Mouse (Mus musculus) lung, postnatal 4 days (tissue): ENCODE results near the gene Numbl.
"Not testable (repeated sequence)": the region's sequence is repeated elsewhere in the genome, so short reads cannot be mapped to it uniquely, and the experiment has no call there.

ENCODE experiments used
- DNase-seq, 2 experiments: peaks; one replicate each; pipeline ENCODE4 v3.0.0; 2021

The Numbl gene

DNA sequence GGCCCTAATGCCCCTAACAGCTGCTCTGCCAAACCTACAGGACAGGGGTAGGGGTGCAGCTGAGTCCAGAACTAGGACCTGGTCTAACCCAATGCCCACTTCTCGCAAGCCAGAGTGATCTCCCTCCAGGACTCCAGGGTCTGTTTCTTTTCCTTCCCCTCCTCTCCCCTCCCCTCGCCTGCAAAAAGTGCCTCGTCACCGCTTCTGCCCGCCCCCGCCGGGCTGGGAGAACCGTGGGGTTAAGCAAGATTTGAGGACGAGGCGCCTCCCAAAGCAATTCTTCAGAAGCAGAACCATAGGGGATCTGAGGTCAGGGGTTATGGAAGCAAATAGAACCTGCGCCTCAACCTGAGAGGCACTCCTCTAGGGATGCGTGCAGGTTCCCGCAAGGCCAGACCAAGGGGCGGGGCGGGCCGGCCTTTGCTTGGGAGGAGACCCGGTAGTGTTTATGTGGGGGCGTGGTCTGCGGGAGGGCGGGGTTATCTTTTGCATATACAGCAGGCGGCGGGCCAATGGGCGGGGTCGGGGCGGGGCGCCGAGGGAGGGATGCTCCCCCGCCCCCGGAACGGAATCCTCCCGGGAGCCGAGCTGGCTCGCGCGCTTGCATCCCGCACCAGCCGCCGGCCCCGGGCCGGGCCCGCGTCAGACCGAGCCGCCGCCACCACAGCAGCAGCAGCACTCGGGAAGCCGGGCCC, at the start of gene Numbl:
TSS of gene Numbl (plus strand) at position 229 of the 695 bp plus-strand sequence.
- DNase-seq = peak; percentile 94 to 95

DNA sequence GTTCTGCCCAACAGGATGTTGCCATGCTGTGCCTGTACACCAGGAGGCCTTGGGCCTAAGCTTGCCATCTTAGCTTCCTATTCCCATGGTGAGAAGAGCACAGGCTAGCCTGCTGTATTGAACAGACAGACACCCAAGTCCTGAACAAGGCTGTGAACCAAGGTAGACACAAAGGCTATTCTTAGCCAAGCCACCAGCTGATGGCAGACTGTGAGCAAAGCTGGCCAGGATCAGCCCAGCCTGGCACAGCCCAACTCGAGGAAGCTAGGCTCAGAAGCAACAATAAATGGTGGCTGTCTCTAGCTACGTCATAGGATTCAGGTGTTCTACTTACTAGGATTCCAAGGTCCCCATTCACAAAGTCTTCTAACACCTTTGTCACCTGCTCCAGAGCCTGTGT, 45.6 kb upstream of the Numbl start:
- DNase-seq = no peak

DNA sequence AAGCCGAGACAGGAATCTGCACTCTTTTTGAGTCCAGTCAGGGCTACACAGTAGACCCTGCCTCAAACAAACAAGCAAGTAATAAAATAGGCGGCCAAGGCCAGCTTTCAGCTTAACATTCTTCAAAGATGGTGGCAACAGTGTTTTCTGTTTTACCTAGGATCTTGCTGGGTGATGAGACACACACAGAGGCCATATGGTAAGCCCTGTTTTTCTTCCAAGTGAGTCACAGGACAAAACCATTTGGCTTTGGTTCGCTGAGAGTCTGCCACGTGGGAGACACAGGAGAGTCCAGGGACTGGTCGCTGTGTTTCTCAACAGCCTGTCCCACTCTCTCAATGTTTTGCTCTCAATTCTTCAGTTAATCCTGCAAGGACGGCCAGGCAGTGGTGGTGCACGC, 39.6 kb upstream of the Numbl start:
- DNase-seq = no peak

DNA sequence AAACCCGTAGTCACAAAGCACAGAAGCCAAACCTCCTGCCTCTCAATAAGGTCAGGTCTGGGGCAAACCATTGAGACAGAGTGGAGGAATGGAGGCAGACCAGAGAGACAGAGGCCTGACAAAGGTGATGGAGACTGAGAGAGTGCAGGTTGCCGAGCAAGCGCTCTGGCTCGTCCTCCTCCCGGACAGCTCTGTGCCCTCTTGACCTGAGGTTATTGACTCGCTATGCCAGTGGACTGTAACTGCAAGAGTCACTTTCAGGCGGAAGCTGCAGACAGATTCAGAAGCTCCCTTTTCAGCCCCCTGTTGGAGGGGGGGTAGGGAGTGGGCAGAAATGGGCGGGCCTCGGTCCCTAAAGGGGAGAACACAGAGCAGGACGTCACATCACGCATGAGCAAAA, 38.3 kb upstream of the Numbl start:
- DNase-seq = no peak

DNA sequence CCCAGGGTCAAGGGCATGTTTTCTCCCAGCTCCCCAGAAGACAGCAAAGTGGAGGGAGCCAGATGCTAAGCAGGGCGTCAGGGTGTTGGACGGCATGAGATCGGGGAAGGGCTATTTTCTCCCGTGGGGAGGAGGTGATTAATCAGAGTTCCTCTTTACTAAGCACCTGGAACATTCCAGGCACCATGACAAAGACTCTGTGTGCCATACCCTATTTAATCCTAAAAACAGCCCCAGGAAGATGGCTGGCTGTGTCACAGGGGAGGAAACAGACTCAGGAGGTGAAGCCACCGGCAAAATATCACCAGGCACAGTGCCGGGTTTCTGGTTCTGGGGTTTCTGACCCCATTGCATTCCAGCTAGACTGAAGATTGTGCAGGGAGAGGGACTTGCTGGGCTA, 36.3 kb upstream of the Numbl start:
- DNase-seq = no peak

DNA sequence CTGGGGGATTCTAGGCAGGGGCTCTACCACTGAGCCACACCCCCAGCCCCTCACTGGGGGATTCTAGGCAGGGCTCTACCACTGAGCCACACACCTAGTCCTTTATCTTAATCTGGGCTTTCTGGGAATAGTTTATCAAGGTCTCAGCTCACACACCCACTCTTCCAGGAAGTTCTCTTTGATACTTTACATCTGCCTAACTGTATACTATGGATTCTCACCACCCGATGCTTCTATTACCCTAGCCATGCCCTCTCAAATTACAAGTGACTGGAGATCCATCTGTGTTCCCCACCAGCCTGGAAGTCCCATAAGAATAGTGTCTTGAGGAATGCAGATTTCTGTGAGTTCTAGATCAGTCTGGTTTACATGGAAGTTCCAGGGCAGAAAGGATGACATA, 35.7 kb upstream of the Numbl start:
- DNase-seq = no peak

DNA sequence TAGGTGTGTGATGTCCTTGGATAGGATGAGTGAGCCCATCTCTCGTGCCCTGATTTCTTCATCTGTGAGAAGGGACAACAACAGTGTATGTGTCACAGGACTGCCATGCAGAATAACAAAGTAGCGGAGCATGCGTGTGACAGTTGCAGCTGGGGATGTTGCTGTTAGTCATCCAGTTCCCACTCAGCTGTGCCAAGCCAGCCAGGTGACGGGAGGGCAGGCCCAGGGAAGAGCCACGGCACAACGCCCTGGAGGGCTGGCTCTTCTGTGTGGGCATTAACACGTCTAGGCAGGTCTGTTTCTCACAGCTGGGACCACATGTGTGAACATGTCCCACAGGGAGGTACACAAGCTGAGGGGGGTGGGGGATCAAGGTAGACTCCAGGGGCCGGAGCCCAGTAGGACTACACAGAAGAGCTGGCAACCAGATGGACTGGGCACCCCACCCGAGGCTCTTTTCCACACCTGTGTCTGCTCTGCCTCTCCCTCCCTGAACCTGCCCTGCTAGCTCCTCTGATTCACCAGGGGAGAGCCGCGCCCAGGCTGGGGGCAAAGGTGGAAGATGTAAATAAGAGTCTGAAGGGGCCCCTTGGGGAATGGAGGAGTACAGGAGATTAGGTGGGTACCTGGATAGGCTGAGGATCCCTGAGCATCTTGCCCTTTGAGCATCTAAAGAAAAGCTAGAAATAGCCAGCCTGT, 33.2 kb upstream of the Numbl start:
- no peak for DNase-seq

DNA sequence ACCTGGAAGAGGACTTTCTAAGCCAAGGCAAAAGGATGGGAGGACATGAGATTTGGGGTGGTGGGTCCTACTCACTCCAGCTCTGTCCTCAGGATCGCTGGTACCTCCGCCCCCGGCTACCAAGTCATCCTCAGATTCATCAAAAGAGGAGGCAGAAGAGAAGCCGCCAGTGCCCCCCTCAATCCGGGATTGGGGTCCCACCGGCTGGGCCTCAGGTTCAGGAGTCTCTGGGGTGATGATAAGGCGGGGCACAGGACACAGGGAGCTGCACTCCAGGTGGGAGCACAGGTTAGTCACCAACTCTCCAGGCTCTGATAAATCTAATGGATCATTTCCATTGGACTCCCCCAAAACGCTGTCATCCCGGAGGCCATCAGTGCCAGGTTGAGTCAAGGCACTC, 31.0 kb upstream of the Numbl start:
- DNase-seq = no peak

DNA sequence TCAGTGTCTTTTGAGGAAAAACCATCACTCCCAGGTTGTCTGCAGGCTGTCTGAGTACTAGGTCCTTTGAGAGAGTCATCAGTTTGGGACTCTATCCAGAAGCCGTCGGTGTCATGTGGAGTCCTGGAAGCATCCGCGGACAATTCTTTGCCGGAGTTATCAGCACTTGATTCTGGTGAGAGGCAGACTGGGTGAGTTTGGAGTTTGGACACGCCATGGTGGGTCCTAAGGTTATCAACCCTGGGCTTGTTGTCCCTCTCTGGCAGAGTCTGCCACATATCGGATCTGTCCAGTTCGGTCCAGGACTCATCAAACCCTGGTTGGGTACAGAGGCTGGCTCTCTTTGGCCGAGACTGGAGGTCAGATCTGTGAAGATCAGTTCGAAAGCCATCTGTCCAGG, 30.6 kb upstream of the Numbl start:
- no peak for DNase-seq

DNA sequence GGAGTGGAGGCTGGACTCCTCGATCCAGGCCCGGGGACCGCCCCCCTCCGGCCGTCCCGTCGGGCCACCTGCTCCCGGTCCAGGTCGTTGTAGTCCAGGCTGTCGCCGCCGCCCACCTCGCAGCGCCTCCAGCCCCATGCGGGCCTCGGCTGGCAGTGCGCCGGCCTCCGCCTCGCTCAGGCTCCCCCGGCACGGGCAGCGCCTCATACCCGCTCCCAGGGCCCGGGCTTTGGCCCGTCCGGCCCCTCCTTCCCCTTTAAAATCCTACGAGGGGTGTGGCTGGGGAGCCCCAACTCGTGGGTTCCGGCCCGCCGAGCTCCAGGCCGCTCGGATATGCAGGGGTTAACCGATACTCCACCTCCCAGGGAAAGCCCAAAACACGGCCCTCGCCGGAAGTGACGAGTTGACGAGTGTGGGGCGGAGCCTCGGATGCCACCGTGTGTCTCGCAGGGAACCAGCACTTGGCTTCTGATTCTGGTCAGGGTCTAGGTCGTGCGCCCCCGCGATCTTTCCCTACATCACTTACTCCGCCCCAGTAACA, 29.9 kb upstream of the Numbl start, which contains the start of gene Itpkc:
TSS of gene Itpkc (minus strand) at position 381 of the 541 bp plus-strand sequence.
- DNase-seq = peak; percentile 94 to 95

DNA sequence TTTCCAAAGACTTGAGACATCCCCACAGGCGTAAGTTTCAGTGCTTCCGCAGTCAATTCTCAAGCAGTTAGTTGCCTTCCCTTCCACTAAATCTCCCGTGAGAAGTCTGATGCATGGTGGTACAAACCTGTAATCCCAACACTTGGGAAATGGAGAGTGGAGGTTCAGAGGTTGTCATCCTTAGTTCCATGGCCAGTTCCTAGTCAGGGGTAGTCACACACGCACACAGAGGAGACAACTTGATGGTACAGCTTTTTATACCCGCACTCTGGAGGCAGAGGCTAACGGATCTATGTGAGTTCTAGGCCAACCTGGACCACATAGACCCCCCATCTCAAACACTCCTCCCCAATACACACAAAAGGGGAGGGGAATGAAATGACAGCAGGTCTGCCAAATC, 29.4 kb upstream of the Numbl start:
- DNase-seq = no peak

DNA sequence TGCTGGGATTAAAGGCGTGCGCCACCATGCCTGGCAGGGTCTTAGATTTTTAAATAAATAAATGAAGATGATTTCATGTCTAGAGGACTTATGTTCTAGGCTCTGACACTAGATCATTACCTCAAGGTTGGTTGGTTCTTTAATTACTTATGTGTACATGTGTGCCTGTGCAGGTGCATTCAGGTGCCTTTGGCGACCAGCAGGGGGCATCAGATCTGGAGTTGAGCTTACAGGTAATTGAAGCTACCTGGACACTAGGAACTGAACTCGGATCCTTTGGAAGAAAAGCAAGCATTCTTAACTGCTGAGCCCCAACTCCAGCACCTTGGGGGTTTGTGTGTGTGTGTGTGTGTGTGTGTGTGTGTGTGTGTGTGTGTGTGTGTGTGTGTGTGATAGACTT, 27.5 kb upstream of the Numbl start:
- DNase-seq = no peak

DNA sequence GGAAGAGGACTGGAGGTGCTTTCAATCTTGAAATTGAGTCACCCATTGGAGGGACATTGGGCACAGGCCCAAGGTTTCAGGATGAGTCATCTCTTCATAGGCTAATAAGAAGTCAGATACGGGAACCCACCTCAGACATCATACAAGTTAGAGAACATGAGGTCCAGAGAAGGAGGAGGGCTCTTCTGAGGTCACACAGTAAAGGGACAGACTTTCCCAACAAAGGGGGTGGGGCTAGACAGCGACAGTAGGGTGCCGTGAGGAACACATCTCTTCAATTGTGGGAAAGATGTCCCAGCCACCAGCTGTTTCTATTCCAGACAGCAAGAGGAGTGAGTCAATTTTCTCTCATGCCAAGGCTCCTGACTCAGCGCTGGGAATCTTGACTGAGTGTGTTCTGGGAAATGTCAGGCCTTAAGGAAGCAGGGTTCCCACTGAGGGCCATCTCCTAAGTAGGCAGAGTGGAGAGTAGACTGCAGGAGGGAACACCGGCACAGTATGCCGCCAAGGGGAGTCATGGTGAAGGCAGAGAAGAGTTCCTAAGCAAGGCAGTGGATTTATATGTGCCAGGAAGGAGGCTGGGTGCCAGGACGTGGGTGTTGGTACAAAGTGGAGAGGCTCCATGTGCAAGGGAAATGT, 26.4 kb upstream of the Numbl start:
- peak; percentile 22 to 56 for DNase-seq

DNA sequence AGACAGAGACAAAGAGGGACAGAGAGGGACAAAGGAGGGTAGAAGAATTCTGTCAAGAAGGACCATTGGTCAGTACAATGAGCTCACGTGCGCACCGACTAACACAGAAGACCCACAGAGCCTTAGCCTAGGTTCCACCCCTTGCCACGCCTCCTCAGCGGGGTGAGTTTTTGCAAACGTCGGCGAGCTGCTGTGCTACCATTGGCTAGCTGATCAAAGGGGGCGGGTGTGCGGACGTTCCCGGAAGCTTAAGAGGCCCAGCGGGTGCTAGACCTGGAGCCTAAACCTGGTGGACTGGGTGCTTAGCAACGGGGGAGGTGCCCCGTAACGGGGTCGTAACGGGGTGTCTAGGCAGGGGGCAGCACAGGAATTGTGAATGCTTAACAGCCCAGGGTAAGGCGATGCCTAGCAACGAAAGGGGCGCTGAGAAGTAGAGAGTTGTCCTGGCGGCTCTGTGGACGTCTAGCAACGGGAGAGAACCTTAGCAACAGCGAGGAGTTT, 25.4 kb upstream of the Numbl start, which contains the start of gene Coq8b:
TSS of gene Coq8b (plus strand) at position 243 of the 501 bp plus-strand sequence.
- DNase-seq = peak; percentile 95

DNA sequence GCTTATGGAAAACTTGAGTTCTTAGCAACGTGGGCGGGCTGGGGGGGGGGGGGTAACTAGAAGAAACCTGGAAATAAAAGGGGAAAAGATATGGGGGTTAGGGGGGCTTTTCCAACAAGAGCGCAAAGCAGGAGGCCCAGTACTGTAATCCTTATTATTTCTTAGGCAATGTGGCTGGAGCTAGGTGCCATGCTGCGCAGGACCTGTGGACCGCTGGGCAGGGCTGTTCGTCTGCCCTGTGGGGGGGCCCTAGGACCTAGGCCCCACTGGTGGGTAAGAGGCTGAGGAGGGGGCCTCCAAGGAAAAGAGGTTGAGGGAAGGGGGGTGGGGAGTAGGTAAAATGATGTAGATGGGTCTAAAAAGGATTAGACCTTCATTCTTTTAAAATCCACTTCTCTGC, 24.9 kb upstream of the Numbl start:
- no peak for DNase-seq

DNA sequence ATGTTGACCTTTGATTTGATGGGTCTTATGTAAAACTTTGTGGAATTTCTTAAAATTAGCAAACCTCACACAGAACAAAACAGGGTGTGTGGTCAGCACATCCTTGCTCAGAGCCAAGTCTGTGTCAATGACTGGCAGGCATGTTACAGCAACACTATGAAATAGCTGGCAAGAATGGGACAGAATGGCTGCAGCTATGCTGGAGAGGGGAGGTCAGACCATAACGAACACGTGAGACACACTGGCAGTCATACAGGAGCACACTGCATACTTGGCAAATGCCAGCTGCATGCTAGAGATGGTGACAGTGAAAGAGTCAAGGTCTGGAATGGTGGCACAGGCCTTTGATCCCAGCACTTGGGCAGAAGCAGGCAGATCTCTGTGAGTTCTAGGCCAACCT, 22.5 kb upstream of the Numbl start:
- no peak for DNase-seq

DNA sequence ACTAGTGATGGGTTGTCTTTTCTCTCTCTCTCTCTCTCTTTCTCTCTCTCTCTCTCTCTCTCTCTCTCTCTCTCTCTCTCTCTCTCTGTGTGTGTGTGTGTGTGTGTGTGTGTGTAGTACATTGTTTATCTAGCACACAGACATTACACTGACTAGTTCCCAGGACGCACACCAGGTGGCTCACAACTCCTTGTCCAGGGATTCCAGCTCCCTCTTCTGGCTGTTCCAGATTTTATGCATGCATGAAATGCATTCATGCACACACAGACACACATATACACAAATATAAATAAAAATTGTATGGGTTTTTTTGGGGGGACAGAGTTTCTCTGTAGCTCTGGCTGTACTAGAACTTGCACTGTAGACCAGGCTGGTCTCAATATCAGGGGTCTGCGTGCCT, 20.7 kb upstream of the Numbl start:
- DNase-seq = no peak

DNA sequence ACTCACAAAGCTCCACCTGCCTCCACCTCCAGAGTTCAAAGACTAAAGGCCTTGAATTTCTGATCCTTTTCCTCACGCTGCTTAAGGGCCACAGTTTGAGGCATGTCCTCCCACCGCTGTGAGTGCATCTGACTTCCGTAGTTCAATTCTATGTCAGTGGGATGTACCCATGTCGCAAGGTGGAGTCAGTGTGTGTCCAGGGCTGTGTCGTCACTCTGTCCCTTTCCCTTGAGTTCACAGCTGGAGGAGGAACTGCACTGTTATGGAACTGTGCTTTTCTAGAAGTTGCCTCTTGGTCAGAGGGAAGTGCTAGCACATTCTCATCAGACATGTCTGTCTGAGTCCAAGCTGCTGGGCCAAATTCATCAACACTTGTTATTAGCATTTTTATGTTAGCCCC, 19.7 kb upstream of the Numbl start:
- DNase-seq = peak in 1 of 2 experiments; percentile 48

DNA sequence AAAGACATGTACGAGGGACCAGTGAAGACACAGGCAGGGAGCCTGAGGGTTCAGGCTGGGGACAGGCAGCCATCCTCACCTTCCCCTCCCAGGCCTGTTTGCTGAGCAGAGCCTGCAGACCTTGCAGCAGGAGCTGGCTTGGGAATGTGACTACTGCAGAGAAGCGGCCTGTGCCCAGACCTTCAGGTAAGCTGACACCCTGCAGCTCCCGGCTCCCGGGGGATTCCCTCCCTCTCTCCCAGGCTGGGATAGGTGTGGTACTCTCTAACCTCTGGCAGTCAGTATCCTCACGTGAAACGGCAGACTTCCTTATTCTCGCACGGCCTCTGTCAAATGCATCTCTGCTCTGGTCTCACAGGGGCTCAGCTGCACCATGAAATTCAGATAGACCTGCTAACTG, 15.0 kb upstream of the Numbl start:
- DNase-seq = no peak

DNA sequence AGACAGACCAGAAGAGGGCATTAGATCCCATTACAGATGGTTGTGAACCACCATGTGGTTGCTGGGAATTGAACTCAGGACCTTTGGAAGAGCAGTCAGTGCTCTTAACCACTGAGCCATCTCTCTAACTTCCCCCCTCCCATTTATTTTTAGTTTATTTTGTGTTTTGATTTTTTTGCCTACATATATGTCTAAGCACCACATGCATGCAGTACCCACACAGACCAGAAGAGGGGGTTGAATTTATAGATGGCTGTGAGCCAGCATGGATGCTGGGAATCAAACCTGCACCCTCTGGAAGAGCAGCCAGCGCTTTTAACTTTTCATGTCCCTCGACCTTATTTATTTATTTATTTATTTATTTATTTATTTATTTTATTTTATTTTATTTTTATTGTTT, 14.1 kb upstream of the Numbl start:
- DNase-seq = not testable (repeated sequence)

DNA sequence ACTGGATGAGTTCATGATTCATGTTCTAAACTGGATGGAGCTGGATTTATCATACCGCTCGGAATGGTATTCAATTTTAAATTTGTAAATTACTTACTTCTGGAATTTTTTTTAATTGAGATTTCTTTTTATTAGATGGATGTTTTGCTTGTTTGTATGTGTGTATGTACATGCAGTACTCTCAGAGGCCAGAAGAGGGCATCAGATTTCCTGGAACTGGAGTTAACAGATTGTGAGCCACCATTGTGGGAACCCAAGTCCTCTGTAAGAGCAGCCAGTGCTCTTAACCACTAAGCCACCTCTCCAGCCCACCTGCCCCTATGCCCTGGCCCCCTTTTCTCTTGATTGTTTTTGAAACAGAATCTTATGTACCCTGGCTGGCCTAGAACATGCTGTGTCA, 9.1 kb upstream of the Numbl start:
- peak in 1 of 2 experiments; percentile 37 for DNase-seq

DNA sequence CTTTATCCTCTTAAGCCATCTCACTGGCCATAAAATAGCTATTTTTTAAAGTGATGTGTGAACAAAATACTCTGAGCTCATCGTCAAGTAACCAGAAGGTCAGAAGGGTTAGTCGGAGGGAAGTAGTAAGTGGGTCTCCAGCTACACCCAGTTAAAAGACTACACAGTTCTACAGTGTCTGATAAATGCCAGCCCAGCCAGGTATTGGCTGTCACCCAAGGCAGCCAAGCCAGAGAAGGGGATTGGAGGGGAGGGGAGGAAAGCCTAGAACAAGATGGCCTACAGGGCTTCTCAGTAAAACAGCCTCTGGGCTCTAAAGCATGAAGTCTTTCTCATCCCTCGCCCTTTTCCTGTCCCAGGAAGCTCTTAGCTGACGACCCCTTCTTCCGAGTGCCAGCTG, 8.3 kb upstream of the Numbl start:
- DNase-seq = no peak

DNA sequence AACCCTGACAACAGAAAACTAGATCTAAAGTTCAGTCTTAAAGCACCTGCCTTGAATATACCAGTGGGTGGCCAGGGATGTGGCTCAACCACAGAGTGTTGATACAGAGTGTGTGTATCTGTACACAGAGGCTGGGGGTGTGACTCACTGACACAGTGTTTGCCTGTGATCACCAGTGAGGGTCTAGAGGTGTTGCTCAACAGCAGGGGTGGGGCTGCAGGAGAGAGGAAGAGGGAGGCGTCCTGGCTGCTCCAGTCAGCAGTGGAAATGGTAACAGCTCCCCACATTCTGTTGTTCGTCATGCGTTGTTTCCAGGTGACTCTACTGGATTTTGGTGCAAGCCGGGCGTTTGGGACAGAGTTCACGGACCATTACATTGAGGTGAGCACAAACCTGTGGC, 6.3 kb upstream of the Numbl start:
- DNase-seq = peak; percentile 33 to 49

DNA sequence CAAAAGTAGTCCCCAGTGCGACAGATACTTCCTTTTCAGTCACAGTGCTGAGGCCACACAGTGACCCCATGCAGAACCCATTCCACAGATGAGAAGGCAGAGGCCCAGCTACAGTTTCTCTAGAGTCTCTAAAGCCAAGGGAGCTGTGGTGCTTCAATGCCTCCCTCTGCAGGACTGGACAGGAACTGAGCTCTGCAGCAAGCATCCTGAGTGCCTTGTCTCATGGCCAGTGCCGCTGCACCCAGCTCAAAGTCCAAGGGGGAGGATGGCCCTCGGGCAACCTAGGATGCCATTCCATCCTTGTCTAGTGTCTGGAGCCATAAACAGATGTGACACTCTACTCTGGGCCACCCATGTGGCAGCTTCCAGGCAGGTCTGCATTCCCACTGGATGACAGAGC, 2.5 kb upstream of the Numbl start:
- peak in 1 of 2 experiments; percentile 37 for DNase-seq
